Mouse (Mus musculus) adrenal gland, adult 10 weeks (tissue): ENCODE data around the gene Cdr2l. TPM values are rescaled to one million over a fixed set of nuclear protein-coding genes. Genes with fewer than 3 reads are reported as not detected.

Experiments used
- polyA plus RNA-seq: library from polyadenylated mRNA; stranded (reverse); fragments of 350-450 nt; fragmentation: Illumina TruSeq; extraction: RNeasy Lipid Tissue Mini Kit (QIAGEN cat#74804); gene quantifications from one replicate; pipeline ENCODE4 v1.2.3, GENCODE M21; 2014; ENCODE audit warnings: low read depth, low replicate concordance

The Cdr2l gene
- polyA plus RNA-seq: 4.8 TPM

GRCm38 (mm10) chr11:115381743-115382539, at the start of gene Cdr2l:
Gene Cdr2l, plus strand, starts transcription at chr11:115381916.

DNA sequence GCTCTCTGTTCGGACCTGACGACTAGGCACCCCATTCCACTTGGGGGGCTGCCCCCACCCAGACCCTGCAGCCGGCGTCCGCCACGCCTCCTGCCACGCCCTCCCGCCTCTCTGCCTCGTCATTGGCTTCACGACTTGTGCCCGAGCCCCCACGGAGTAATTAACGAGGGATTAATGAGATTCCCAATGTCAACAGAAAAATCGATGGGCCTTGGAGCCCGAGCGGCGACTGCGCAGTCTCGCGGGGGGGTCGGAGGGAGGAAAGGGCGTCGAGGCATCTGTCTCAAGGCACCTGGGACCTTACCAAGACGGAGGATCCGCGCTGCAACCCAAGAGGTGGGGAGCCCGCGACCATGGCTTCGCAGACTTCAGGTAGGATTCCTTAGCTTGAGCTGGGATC, 47.2 kb upstream of the Cdr2l start, which contains the start of gene Otop3:
Otop3 (plus strand) TSS at position 201 of the 400 bp plus-strand sequence.

DNA sequence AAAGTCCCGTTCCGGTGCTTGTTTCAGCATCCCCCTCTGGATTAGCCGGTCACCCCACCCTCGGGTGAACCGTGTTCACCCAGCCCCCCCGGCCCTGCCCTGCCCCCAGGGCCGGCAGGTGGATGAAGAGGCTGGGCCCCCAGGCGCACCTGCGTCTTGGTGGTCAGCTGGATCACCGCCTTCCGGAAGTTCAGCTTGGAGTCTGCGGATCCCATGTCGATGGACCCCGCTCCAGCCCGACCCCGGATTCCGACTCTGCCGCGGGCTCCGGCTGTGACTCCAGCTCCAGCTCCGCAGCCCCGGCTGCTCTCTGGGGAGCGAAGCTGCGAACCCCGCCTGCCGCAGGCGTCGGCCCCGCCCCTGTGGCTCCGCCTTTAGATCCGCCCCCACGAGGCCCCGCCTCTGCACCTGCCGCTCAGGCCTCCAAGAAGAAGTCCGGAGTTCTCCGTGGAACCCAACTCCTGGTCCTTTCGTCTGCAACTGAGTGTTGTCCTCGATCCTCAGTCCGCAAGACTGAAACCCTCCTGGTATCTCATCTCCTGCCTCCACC, 14.2 kb upstream of the Cdr2l start, which contains the start of gene Hid1:
Hid1 (minus strand) TSS at position 362 of the 550 bp plus-strand sequence.

GRCm38 (mm10) chr11:115403338-115404124, 21.8 kb downstream of the Cdr2l start, which contains the start of gene Mrpl58:
Gene Mrpl58, plus strand, starts transcription at chr11:115403752.

GRCm38 (mm10) chr11:115419531-115420237, 38.0 kb downstream of the Cdr2l start, which contains the start of the genes Atp5h and Kctd2:
Gene Atp5h, minus strand, starts transcription at chr11:115419962.
Gene Kctd2, plus strand, starts transcription at chr11:115420128.

DNA sequence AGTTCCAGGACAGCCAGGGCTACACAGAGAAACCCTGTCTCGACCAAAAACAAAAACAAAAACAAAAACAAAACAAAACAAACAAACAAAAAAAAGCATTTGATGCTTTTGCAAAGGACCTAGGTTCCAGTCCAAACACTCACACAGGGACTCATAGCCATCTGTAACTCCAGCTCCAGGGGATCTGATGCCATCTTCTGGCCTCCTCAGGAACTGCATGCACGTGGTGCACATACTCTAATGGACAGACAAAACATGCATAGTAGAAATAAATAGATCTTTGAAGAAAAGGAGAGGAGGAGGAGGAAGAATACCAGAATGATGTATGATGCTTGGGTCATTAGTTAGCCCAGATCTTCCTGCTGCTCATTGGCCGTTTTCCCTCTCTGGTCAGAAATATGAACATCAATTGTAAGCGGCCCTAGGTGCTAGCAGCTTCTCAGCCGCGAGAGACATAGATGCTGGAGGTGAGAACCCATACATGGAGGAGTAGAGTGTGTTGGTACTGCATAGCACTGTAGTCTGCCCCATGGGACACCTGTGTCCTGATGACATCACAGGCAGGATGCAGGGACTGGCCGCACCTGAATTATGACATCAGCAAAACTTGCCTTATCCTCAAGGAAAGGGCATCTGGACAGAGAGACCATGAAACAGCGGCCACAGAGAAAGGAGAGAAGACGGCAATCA, 58.3 kb downstream of the Cdr2l start, which contains the start of gene Trim80:
Trim80 (plus strand) TSS at position 640 of the 690 bp plus-strand sequence.

Other genes with a start within 250 kb of the Cdr2l start
- gene Cd300lf, start 247.9 kb upstream of the Cdr2l start, polyA plus RNA-seq: 0.93 TPM
- 3.4 TPM for gene Slc9a3r1, start 218.6 kb upstream of the Cdr2l start, polyA plus RNA-seq
- gene Tmem104, start 194.4 kb upstream of the Cdr2l start, polyA plus RNA-seq: 1.3 TPM
- gene Nat9, start 194.1 kb upstream of the Cdr2l start, polyA plus RNA-seq: 0.82 TPM
- gene Grin2c, start 114.7 kb upstream of the Cdr2l start, polyA plus RNA-seq: not detected
- gene Fdxr, start 104.9 kb upstream of the Cdr2l start, polyA plus RNA-seq: 73.6 TPM
- 35.8 TPM for gene Fads6, start 84.3 kb upstream of the Cdr2l start, polyA plus RNA-seq
- gene Otop2, start 74.8 kb upstream of the Cdr2l start, polyA plus RNA-seq: not detected
- not detected for gene Ush1g, start 59.9 kb upstream of the Cdr2l start, polyA plus RNA-seq
- not detected for gene Otop3, start 47.2 kb upstream of the Cdr2l start, polyA plus RNA-seq
- 6.2 TPM for gene Hid1, start 14.2 kb upstream of the Cdr2l start, polyA plus RNA-seq
- 17.7 TPM for gene Mrpl58, start 21.8 kb downstream of the Cdr2l start, polyA plus RNA-seq
- 611 TPM for gene Atp5h, start 38.0 kb downstream of the Cdr2l start, polyA plus RNA-seq
- 64.0 TPM for gene Kctd2, start 38.2 kb downstream of the Cdr2l start, polyA plus RNA-seq
- not detected for gene Trim80, start 58.6 kb downstream of the Cdr2l start, polyA plus RNA-seq
- not detected for gene Slc16a5, start 80.6 kb downstream of the Cdr2l start, polyA plus RNA-seq
- 0.82 TPM for gene Armc7, start 93.8 kb downstream of the Cdr2l start, polyA plus RNA-seq
- 4.6 TPM for gene Nt5c, start 109.9 kb downstream of the Cdr2l start, polyA plus RNA-seq
- gene Jpt1, start 132.5 kb downstream of the Cdr2l start, polyA plus RNA-seq: 14.9 TPM
- gene Sumo2, start 154.4 kb downstream of the Cdr2l start, polyA plus RNA-seq: 1,647 TPM
- gene Nup85, start 182.5 kb downstream of the Cdr2l start, polyA plus RNA-seq: 42.1 TPM
- gene Mrps7, start 222.0 kb downstream of the Cdr2l start, polyA plus RNA-seq: 8.8 TPM
- gene Gga3, start 222.1 kb downstream of the Cdr2l start, polyA plus RNA-seq: 3.3 TPM
- 54.5 TPM for gene Mif4gd, start 231.1 kb downstream of the Cdr2l start, polyA plus RNA-seq
- gene Slc25a19, start 246.4 kb downstream of the Cdr2l start, polyA plus RNA-seq: 6.1 TPM